Mouse (Mus musculus) liver, embryonic 14 days (tissue): ENCODE measurements around the gene Coq5. TPM values are rescaled to one million over a fixed set of nuclear protein-coding genes. Genes with fewer than 3 reads are reported as not detected.

Experiments
- polyA plus RNA-seq: library from polyadenylated mRNA; depleted of rRNA; stranded (reverse); fragments of >200 nt; gene quantifications from 2 replicates; pipeline ENCODE4 v1.2.3, GENCODE M21; 2012; rRNA removed

The Coq5 gene
- 9.7 and 11.4 TPM in 2 replicates for polyA plus RNA-seq

GRCm38 (mm10) chr5:115279226-115280049, at the start of gene Coq5:
Gene Coq5, plus strand, starts transcription at chr5:115279666.

GRCm38 (mm10) chr5:115235786-115236263, 43.6 kb upstream of the Coq5 start, which contains the start of gene Pop5:
Gene Pop5, plus strand, starts transcription at chr5:115235836.

GRCm38 (mm10) chr5:115272812-115273548, 6.5 kb upstream of the Coq5 start, which contains the start of gene Rnf10:
Gene Rnf10, minus strand, starts transcription at chr5:115272898.

GRCm38 (mm10) chr5:115300792-115301614, 21.5 kb downstream of the Coq5 start, which contains the start of gene Dynll1:
Gene Dynll1, minus strand, starts transcription at chr5:115300999.

GRCm38 (mm10) chr5:115326875-115327609, 47.6 kb downstream of the Coq5 start, which contains the start of gene Srsf9:
Gene Srsf9, plus strand, starts transcription at chr5:115327177.

GRCm38 (mm10) chr5:115340577-115341313, 61.3 kb downstream of the Coq5 start, which contains the start of the genes Gatc and Triap1:
Gene Gatc, minus strand, starts transcription at chr5:115341178.
Gene Triap1, plus strand, starts transcription at chr5:115341225.

Other genes with a start within 250 kb of the Coq5 start
- not detected in 2 replicates for gene Gm10401, start 181.4 kb upstream of the Coq5 start, polyA plus RNA-seq
- 23.6 and 27.1 TPM in 2 replicates for gene Acads, start 160.3 kb upstream of the Coq5 start, polyA plus RNA-seq
- gene Unc119b, start 144.7 kb upstream of the Coq5 start, polyA plus RNA-seq: 5.9 and 7.3 TPM in 2 replicates
- 38.4 and 41.2 TPM in 2 replicates for gene Mlec, start 121.5 kb upstream of the Coq5 start, polyA plus RNA-seq
- 0.29 and 0.33 TPM in 2 replicates for gene Cabp1, start 85.3 kb upstream of the Coq5 start, polyA plus RNA-seq
- gene Pop5, start 43.8 kb upstream of the Coq5 start, polyA plus RNA-seq: 51.9 and 54.7 TPM in 2 replicates
- 81.8 and 101 TPM in 2 replicates for gene Rnf10, start 6.8 kb upstream of the Coq5 start, polyA plus RNA-seq
- gene Dynll1, start 21.3 kb downstream of the Coq5 start, polyA plus RNA-seq: 146 and 153 TPM in 2 replicates
- 45.5 and 47.7 TPM in 2 replicates for gene Srsf9, start 47.5 kb downstream of the Coq5 start, polyA plus RNA-seq
- gene Gatc, start 61.5 kb downstream of the Coq5 start, polyA plus RNA-seq: 11.6 and 13.2 TPM in 2 replicates
- 16.0 and 19.0 TPM in 2 replicates for gene Triap1, start 61.6 kb downstream of the Coq5 start, polyA plus RNA-seq
- 656 and 682 TPM in 2 replicates for gene Cox6a1, start 69.3 kb downstream of the Coq5 start, polyA plus RNA-seq
- gene Msi1, start 149.9 kb downstream of the Coq5 start, polyA plus RNA-seq: 0.84 and 0.89 TPM in 2 replicates
- gene Pla2g1b, start 186.6 kb downstream of the Coq5 start, polyA plus RNA-seq: not detected in 2 replicates
- gene Sirt4, start 205.1 kb downstream of the Coq5 start, polyA plus RNA-seq: 8.1 and 8.3 TPM in 2 replicates
- 12.3 and 13.3 TPM in 2 replicates for gene Pxn, start 227.0 kb downstream of the Coq5 start, polyA plus RNA-seq